Mouse (Mus musculus): ENCODE data around the gene Eif3d. TPM values are rescaled to one million over a fixed set of nuclear protein-coding genes. Genes with fewer than 3 reads are reported as not detected.
A peak's percentile ranks its signal among the peaks of the same experiment; 100 is the strongest.
"Not testable (repeated sequence)": the region's sequence is repeated elsewhere in the genome, so short reads cannot be mapped to it uniquely, and the experiment has no call there.

Gene Eif3d
- 308 and 313 TPM in 2 replicates for total RNA-seq (2014; fragmentation: Nextera tagmentation)
- 315 and 357 TPM in 2 replicates for total RNA-seq (2017)

DNA sequence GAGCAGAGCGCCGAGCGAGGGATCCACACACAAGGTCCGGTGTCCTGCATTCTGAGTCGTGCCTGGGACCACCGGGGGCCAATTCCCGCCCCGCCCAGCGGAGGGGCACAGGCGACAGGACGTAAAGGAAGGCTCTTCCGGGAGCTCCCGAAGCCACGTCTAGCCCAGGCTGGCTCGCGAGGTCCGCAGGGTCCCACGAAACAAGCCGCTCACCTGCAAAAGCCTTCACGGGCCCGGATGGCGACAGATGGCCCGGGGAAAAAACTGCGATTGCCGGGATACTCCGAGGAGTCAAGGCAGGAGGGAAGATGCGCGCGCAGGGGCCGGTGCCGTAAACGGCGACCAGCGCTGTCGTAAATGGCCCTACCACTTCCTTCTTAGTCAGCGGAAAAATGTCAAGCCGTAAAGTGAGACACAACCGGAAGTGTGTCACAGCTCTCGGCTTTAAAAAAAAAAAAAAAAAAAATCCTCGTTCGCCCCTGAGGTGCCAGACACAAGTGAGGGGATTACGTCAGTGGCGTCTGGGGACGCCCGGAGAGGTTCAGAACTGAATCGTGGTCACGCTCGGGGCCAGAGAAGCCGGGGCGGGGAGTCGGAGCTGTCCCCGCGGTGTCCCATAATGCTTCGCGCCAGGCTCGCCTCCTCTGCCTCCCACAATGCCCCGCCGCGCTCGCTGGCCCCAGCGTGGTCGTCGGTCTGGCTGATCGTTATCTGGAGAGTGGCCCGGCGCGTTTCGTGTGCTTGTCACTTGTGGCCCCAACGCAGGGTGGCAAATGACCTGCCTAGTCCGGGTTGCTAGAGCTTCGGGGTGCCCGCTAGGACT lies at the start of gene Eif3d:
TSS of gene Eif3d (minus strand) at position 344 of the 823 bp plus-strand sequence.
- ATAC-seq (replicated peaks; ENCODE audit: low FRiP score, low TSS enrichment, poor library complexity, severe bottlenecking): peak; percentile 79

- ATAC-seq (replicated peaks; ENCODE audit: low FRiP score, low TSS enrichment, poor library complexity, severe bottlenecking): no peak
These were observed 43.4 kb upstream of the Eif3d start for GRCm38 (mm10) chr15:78014046-78014445.

DNA sequence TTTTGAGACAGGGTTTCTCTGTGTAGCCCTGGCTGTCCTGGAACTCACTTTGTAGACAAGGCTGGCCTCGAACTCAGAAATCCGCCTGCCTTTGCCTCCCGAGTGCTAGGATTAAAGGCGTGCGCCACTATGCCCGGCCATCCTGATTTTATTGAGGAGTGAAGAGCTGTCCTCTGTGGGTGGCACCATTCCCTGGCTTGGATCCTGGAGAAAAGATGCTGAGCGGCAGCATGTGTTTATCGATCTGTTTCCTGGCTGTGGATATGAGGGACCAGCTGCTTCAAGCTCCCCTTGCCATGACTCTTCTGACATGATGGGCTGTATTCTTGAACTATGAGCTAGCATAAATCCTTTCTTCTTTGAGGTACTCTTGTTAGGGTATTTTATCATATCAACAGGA lies 37.6 kb upstream of the Eif3d start:
- ATAC-seq (replicated peaks; ENCODE audit: low FRiP score, low TSS enrichment, poor library complexity, severe bottlenecking): not testable (repeated sequence)

DNA sequence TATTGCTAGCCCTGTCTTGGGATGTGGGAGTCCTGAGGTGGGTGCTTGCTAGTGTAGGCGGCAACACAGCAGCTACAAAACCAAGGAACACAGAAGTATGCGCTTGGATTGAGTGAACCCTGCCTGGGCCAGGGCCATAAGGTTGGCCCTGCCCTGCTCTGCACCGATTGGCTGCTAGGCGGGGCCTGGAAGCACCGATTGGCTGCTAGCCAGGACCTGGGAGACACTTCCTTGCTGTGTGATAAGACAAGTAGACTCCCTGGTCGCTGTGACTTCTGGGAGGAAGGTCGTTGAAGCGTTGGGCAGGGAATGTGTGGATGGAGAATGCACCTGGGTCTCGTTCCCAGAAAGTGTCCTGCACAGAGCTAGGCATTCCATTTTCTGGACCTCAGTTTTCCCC lies 33.3 kb upstream of the Eif3d start:
- ATAC-seq (replicated peaks; ENCODE audit: low FRiP score, low TSS enrichment, poor library complexity, severe bottlenecking): peak; percentile 89

GRCm38 (mm10) chr15:78001400-78001799 lies 30.8 kb upstream of the Eif3d start:
- ATAC-seq (replicated peaks; ENCODE audit: low FRiP score, low TSS enrichment, poor library complexity, severe bottlenecking): no peak

- ATAC-seq (replicated peaks; ENCODE audit: low FRiP score, low TSS enrichment, poor library complexity, severe bottlenecking): no peak
These were observed 17.9 kb upstream of the Eif3d start for GRCm38 (mm10) chr15:77988541-77988940.

- ATAC-seq (replicated peaks; ENCODE audit: low FRiP score, low TSS enrichment, poor library complexity, severe bottlenecking): no peak
These were observed 12.8 kb upstream of the Eif3d start for GRCm38 (mm10) chr15:77983391-77983790.

GRCm38 (mm10) chr15:77982195-77982939 lies 11.8 kb upstream of the Eif3d start:
- peak; percentile 56 for ATAC-seq (replicated peaks; ENCODE audit: low FRiP score, low TSS enrichment, poor library complexity, severe bottlenecking)

DNA sequence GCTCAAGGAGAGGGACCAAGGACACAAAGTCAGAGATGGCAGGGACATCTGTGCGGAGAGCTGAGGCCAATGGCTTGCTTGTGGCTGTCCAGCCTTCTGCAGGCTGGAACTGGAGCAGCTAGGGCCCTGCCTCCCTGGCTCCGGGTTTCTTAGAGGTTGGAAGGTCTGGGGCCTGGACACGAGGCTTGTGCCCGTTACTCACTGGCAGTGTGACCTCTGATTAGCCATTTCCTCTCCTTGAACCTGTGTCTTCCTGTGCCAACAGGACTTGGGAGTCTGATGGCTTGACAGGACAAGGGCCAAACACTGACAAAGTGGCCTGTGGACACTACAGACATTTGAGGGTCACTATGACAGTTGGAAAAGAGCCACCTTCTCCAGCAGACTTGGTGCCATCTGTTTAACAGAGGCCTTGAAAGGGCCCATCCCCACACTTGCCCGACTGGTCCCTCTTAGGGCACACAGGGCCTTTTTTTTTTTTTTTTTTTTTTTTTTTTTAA lies 10.6 kb upstream of the Eif3d start:
- no peak for ATAC-seq (replicated peaks; ENCODE audit: low FRiP score, low TSS enrichment, poor library complexity, severe bottlenecking)

DNA sequence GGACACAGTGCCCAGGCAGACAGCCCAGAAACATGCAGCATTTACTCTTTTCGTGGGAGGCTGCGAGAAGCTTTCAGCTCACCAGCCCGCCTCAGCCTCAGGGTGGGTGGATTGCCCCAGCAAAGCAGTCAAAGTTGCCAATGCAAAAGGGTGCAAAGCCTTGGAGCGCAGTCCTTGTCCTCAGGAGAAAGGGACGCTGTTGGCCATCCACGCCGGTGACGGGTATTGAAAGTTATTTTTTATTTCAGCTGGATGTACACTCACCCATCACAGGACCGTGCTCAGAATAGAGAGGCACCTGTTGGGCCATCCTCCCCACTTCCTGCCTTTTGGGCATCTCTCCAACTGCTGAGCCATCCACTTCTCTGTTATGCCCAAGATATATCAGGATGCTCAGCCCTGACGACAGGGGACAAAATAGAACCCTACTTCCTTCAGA lies 8.8 kb upstream of the Eif3d start:
- ATAC-seq (replicated peaks; ENCODE audit: low FRiP score, low TSS enrichment, poor library complexity, severe bottlenecking): no peak

DNA sequence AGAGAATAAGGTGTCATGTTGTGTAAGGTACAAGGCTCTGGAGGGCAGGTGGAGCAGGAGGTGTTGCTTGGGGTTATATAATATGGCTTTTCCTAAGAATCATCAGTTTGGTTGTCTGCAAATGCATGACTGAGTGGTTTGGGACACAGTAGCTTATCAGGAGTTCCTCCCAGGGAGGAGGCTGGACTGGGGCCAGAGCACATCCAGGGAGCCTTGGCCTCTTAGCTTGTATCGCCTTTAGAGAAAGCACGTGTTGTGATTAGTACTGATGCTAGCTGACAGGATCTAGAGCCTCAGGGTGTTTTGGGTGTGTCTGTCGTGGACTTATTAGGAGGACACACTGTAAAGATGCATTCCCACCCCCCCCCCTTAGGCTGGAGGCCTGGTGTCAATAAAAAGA lies 7.0 kb upstream of the Eif3d start:
- ATAC-seq (replicated peaks; ENCODE audit: low FRiP score, low TSS enrichment, poor library complexity, severe bottlenecking): no peak

- ATAC-seq (replicated peaks; ENCODE audit: low FRiP score, low TSS enrichment, poor library complexity, severe bottlenecking): 0 out of 2 replicates have a peak, but pooled peaks have one; percentile 18
These were observed 3.7 kb upstream of the Eif3d start for GRCm38 (mm10) chr15:77974165-77974841.

GRCm38 (mm10) chr15:77969940-77970469 lies 608 bp downstream of the Eif3d start:
- 0 out of 2 replicates have a peak, but pooled peaks have one; percentile 0 for ATAC-seq (replicated peaks; ENCODE audit: low FRiP score, low TSS enrichment, poor library complexity, severe bottlenecking)

DNA sequence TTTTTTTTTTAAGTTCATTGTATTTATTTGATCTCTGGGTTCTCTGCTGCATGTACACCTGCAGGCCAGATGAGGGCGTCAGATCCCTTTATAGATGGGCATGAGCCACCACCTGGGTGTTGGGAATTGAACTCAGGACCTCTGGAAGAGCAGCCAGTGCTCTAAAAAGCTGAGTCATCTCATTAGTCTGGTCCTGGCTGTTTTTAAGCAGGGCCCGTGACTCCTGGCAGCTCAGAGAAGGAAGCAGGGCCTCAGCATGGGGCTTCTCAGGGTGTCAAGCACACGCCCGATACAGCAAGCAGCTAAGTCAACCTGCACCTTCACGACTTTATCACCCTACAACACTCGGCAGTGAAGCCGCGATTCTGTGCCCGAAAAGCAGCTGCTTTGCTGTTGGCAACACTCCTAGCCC lies 5.5 kb downstream of the Eif3d start:
- ATAC-seq (replicated peaks; ENCODE audit: low FRiP score, low TSS enrichment, poor library complexity, severe bottlenecking): peak; percentile 84

DNA sequence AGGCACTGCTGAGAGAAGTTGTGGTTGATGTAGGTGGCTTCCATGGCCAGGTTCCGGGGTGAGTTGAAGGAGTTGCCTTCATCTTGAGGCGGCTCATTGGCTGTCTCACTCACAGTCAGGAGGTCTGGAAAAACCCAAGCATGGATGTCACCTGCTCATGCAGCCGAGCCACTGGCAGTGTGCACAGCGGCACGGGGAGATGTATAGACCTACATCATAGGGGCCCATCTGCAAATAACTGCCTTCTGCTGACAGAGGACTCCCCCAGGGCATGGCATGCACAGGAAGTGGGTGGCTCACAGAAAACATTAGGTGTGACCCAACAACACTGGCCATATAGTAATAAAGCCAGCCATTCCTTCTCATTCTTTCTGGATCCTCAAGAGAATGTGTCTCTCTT lies 8.2 kb downstream of the Eif3d start:
- no peak for ATAC-seq (replicated peaks; ENCODE audit: low FRiP score, low TSS enrichment, poor library complexity, severe bottlenecking)

- no peak for ATAC-seq (replicated peaks; ENCODE audit: low FRiP score, low TSS enrichment, poor library complexity, severe bottlenecking)
These were observed 9.9 kb downstream of the Eif3d start for GRCm38 (mm10) chr15:77960693-77961092.

- ATAC-seq (replicated peaks; ENCODE audit: low FRiP score, low TSS enrichment, poor library complexity, severe bottlenecking): no peak
These were observed 12.5 kb downstream of the Eif3d start for GRCm38 (mm10) chr15:77958071-77958470.

GRCm38 (mm10) chr15:77957625-77958024 lies 13.0 kb downstream of the Eif3d start:
- no peak for ATAC-seq (replicated peaks; ENCODE audit: low FRiP score, low TSS enrichment, poor library complexity, severe bottlenecking)

DNA sequence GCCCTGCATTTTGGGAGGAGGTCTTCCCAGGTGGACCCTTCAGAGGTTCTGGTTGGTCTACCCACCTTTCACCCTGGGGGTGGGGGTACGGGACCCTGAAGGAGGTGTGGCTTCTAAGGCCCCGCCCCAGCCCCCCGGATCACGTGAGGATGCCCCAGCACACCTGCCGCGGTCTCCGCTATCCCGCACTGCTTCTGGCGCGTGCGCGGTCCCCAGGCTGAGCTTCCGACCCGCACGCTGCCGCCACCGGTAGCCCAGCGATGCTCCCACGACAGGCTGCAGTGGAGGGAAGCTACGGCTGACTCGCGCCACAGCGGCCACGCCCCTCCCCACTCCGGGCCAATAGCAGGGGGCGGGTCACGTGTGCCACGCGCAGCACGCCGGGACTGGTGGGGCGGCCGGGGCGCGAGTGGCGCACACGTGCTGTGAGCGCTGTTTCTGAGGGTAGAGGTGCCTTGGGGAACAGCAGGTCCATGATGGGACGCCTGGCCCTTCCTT lies 14.2 kb downstream of the Eif3d start, which contains the start of gene Foxred2:
TSS of gene Foxred2 (minus strand) at position 319 of the 498 bp plus-strand sequence.
- peak; percentile 86 for ATAC-seq (replicated peaks; ENCODE audit: low FRiP score, low TSS enrichment, poor library complexity, severe bottlenecking)

Data from megakaryocyte-erythroid progenitor cell, adult 5-6 weeks (primary cell).